Mouse (Mus musculus) cerebellum, adult 8-10 months (tissue): ENCODE measurements at regions not wholly inside any gene's neighbourhood (a gene's known extent, or its start where the extent isn't known, plus 50 kb on each side); places are given as distances from the start of the nearest gene placed in this dataset.

Experiments used
- DNase-seq: peaks from one replicate; pipeline ENCODE4 v3.0.0; 2022

DNA sequence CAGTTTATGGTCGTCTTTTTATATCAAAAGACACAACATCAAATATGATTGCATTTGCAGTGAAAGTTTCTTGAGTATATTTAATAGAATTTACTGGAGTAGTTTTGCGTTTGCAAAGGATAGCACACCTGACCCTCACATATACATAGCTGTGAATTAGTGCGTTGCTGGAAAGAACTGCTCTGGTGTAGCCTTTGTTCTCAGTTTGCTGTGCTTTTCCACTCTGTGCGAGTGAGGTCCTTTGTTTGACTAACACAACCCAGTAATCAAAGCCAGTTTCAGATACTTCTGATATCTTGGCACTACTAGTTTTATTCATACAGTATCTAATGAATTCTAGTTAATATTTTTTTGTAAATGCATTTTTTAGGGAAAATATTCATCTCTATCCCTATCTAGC, 84.7 kb downstream of the Trim52 start:
- DNase-seq: no peak

DNA sequence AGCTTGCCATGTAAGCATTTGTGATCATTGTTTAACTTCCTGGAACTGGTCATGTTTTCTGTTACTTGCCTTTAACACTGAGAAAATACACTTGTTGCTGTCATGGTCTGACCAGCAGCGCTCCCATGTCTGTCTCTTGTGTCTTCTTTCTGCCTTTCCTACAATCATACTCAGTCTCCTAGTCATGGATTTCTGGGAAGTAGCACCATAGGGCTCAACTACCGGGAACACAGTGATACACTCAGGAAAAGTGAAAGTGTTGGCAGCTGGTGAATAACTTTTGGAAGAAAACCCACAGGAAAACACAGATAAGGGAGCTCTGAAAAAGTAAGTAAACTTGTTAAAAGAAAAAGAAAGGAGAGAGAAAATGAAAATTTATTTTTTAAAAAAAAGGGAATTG, 87.6 kb downstream of the Trim52 start:
- DNase-seq: no peak

DNA sequence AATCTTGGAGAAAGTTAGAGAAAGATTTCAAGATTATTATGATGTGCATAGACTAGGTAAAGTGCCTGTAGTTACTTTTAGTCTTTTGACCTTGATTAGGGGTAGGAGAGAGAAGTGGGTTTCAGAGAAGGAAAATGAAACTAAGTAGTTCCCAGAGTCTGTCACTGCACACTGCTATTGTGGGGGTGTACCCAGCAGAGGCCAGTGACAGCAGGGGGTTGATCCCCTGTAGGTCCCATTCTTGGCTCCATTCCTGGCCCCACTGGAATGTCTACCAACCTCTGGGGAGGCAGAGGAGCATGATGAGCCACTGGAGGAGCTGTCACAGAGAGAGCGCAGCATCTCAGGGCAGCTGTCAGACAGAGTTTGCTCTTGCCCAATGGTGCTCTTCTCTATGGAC, 88.1 kb downstream of the Trim52 start:
- no peak for DNase-seq

DNA sequence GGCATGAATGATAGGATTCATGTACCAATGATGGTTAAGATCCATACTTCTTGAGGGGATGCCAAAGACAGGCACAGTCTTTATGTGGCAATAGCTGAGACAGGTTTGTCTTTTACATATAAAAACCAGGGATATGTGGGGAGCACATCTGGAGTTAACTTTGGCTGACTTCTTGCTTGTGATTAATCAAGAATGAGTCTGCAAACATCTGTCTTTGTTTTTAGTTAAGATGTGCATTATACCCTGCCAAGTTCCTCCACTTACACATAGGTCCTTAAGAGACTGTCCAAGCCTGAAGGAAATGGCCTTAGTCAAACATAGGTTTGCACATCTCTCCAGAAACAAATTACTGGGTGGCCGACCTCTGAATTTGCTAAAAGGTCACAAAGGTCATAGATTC, 91.8 kb downstream of the Trim52 start:
- DNase-seq: no peak

DNA sequence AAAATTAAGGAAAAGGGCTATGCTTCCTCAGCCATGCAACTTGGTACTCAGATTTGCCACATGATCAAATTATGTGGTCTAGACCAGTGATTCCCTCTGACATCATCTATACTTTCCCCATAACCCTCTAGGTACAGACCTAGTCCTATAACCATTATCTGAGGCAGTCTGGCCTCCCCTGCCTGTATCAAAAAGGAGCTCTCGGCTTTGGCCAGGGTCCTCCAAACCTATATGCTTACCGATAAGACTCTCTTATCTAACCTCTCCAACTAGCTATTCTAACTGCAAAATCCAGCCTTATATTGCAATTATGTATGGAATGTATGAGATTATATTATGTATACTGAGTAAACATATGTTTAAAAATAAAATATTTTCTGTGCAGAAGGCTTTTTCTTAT, 93.1 kb downstream of the Trim52 start:
- no peak for DNase-seq

DNA sequence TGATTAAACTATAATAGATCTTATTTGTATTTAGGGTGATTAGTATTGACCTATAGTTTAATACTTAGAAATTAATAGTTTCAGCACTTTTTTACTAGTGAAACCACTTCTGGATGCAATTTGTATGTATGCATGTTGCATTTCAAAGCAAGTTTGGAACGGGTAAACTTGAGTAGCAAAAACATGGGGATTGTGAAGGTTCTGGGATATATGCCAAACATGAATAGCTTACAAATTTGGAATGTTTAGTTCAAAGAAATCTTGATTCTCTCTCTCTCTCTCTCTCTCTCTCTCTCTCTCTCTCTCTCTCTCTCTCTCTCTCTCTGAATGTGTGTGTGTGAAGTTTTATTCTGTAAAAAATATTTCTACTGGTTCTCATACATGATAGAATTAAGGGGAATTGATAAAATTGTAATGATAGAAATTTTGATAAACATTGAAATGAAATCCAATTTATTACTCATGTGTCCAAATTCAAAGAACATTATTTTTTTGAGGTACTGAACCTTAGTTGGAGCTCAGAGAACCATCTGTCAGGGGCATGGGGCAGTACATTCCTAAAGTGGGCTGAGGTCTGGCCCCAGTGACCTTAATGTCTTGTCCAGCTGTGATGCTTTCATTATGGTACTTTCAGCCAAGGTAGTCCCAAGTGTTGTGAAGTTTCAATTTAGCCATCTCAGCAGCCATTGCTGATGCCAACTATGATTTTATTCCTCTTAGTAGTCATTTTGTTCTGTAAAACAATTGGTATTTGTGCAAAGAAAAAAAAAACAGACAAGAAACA, 93.7 kb downstream of the Trim52 start:
- no peak for DNase-seq

DNA sequence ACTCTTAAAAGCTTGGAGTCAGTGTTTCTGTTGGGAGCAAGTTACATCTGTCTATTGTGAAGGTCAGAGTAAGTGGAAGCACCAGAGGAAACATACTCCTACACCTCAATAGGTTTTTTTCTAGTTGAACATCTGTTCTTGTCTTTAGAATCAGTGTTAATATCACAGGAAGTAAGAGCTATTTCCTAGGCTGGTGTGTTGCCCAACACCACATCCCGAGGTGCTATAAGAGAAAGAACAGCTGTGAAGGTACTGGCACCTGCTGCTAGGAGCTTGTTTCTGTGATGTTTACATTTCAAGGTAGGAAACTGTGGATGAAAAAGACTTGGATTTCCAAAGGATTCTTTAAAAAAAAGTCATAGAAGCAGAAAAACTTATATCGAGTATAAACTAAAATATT, 105.1 kb downstream of the Trim52 start:
- DNase-seq: no peak

DNA sequence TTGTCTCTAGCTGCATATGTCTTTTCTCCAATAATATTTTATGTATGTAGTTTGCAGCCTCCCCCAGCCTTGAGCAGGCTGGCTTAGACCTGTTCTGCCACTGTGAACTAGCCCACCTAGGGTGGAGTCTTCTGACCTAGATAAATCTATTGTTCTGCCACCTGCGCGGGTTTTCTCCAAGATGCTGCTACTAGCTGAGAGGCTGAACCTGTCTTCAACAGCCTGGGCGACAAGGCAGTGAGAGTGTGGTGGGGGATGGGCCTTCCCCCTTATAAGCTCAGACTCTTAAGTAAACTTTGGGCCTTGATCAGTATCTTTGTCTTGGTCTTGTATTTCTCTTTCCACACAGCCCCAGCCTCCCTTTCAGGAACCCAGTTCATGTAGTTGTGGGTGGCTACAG, 111.7 kb downstream of the Trim52 start:
- DNase-seq: no peak

DNA sequence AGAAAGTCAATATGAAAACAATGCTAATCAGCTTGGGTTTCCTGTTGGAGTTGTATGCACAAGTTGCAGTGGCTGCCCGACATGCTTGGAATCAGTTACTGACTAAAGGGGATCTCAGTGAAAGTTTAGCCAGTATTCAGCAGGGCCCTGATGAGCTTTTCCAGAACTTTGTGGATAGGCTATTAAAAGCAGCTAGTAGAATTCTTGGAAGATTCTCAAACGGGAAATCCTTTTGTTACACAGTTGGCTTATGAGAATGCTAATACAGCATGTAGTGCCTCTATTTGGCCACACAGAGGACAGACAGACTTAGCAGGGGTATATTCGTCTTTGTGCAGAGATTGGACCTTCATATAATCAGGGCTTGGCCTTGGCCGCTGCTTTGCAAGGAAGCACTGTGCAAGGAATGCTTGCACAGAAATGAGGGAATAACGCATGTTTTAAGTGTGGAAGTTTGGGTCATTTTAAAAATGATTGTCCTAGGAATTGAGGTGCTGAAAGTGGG, 113.3 kb downstream of the Trim52 start:
- no peak for DNase-seq

DNA sequence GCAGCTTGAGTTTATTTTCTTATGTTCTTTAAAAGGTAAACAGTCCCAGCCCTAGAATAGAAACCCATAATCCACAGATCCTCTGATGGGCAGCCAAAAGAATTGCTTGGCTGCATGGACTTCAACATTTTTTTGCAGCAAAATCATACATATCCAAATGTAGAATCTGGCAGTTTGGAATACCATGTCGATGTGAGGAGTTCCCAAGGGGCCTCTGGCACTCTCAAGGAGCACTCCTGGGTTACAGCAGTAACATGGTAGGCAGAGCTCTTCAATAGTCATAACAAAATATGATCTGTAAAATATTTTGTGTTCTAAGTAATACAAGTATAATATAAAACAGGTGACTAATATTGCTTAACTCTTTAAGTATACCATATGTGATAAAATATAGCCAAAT, 119.4 kb downstream of the Trim52 start:
- DNase-seq: no peak

DNA sequence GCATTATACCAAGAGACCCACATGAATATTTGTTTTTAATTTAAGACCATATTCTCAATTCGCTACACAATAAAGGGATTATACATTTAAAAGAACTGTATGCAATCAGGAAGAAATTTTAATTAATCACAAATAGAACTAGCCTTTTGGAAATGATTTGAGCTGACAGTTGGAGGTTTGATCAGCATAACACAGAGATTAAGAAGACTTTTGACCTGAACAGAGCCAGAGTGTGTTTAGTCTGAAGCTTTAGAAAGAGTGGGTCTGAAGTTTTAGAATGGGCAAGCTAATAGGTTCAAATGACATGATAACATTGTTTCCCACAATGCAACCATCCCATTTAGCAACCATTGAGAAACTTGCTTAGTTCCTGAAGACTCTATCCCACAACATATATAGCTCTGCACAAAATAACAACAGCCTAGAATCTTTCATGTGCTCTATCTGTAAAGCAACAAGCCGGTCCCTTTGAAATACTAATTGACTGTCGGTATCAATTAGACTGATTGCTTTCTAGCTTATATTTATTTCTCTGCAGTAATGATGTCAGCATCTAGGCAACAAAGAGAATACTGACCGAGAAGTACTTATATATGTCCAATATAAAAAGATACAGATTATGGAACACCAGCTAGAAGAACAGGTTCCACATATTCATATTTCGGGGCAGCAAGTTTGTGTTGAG, 135.9 kb downstream of the Trim52 start:
- DNase-seq: no peak

DNA sequence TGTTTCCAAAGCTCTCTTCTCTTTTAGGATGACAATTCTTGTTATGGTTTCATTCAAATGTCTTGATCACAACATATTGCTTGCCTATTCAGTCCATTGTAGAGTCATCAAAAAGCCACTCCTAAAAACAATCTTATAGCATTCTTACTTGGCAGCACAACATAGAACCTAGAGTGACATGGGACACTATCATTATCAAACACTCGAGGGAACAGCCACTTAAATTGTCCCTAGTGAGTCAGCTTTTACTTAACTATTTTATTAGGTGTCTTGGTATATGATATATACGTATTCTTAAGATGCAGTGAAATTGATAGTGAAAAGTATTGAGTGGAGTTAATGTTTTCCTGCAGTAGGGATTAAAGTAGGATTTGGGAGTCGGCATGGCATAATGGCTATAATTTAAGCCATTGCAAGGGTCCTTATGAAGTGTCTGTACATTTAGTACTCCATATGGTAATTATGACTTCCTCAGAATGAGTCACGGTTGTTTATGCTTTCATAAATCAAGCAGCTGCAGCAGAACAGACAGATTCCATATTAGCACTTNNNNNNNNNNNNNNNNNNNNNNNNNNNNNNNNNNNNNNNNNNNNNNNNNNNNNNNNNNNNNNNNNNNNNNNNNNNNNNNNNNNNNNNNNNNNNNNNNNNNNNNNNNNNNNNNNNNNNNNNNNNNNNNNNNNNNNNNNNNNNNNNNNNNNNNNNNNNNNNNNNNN, 153.6 kb downstream of the Trim52 start:
- no peak for DNase-seq

DNA sequence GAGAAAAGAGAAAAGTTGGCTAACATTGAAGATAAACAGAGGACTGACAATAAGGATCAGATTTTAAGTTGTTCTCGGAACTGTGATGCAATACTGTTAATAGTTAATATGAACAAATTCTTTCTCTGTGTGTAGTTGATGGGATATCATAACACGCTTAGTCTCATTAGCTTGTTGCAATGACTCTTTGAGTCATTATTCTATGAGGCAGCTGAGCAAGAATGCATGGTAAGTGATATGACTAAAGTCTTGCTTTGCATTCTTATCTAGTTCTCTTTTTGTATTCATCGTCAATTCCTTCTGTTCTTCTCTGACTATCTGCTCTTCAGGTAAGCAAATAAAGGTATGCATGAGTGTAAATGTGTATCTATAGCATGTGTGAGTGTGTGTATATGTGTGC, 159.3 kb downstream of the Trim52 start:
- no peak for DNase-seq

DNA sequence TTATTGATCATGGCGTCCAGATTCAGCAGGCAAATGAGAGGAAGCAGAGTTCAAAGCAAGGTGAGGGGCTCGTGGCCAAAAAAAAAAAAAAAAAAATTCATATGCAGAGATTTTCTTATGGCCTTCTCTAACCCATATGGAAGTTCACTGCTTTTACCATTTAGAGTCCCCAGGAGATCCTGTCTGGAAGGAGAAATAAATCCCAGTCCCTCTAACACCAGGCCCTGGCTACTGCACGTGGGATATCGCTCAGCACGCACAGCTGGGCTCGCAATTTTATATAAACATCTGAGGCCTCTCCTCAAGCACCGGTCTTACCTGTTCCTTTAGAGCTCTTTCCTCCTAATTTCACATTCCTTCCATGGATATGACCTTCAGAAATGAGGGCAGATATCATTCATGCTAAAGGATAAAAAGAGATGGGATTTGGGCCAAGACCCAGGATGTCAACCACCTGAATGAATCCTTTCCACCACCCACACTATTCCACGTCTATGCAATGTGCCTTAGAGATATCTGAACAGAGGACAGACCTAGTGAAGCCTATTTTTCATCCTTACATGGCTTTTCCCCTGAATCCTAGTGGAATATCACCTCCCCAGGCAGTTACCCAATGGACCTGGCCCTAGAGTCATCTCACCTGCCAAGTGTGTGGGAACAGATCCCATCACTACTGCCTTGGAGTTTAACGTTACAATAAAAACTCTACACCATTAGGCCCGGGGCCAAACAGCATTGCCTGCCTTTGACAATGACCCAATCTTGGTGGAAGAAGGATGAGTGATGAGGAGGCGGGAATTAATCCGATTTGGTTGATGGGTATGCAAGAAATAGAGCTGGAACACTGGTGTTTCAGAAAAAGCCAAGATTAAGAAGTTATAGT, 161.9 kb downstream of the Trim52 start:
- no peak for DNase-seq

DNA sequence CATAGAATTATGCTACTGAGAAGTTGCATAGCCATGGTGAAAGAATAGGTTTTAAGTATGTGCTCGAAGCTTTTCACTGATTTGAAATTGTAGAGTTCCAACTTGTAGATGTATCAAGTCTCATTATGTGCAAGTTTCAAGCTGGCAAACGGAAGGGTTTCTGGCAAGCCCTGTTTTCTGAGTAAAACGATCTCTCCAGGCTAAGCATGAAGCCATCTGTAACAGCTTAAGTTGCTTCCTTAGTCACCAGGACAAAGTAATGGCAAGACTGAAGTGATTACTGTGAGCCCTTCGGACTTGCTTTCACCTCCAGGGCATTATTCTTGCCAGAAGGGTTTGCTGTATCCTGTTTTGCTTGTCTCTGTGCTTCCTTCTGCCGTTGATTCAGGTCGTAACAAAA, 163.7 kb downstream of the Trim52 start:
- DNase-seq: no peak

DNA sequence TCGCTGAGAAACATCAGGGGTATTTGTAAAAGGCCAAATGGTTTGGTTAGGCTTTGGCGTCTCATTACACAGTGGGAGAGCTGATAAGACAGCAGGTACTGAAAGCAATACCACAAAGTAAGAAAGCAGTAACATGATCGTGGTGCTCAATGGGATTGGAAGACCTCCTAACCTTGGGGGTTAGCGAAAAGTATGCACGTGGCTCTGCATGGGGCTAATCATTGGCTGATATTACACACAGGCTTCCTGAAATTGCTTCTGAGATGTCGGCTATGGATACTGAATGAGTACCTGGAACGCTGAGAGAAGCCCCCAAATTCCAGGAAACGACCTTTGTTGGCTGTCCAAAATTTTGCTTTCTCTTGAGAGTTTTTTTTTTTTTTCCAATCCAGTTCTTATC, 207.6 kb downstream of the Trim52 start:
- DNase-seq: no peak

DNA sequence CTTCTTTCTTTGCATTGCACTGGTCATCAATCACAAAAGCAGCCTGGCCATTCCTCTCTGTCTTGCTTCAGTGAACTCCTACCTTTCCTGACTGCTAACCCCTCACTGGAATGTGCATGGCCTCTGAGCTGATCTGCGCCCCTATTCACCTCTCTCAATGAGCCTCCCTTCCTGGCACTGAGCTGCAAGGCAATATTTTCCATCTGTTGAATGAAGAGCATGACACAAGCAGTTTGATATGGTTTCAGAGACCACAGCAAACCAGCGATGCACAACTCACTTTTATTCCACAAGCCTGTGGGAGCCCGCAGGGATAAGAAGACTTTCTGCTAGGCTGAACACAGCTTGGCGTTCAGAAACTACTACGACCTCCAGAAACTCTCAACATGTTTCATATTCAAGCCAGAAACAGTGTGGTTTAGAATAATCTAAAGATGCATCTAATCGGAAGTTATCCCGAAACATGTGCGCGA, 208.1 kb downstream of the Trim52 start:
- no peak for DNase-seq

DNA sequence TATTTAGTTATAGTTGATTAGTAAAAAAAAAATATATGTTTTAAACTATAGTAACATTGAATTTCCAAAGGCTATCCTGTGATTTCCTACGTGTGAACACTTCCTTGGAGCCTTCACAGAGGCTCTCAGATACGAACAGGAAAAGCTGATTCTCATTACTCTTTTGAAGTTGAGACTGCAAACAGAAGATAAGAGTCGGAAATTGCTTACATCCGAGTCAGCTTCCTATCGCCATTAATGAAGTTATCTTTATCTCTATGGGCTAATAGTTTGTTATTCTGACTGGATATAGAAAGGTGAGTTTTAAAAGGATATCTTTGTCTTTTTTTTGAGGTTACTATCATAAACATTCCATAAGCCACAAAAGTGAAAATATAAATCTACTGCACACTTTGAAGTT, 212.8 kb downstream of the Trim52 start:
- DNase-seq: no peak

DNA sequence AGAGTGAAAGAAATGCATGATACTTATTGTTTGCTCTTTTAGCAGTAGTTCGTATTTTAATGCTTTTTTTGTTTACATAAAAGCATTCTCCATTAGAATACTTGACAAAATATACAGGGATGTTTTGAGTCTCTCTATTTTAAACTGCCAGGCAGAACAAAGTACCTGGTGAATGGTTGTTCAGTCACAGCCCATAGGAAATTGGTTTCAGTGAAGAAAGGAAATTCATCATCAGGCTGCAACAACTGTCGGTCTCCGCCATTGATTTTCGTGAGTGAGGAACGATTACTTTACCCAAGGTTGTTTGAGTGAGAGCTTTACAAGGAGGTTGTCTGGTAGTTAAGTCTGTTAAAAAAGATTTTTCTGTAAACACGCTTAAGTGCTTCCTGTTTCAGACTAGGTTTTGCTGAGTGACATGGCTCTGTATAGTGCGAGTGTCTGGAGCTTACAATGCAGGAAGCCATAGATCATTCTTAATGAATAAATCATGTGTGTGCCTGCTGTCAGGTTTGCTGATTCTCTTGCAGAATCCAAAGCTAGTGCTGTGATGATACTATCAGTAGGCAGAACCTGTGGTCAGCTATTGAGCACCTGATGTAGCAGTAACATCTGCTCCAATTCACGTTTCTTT, 221.8 kb downstream of the Trim52 start:
- DNase-seq: no peak

DNA sequence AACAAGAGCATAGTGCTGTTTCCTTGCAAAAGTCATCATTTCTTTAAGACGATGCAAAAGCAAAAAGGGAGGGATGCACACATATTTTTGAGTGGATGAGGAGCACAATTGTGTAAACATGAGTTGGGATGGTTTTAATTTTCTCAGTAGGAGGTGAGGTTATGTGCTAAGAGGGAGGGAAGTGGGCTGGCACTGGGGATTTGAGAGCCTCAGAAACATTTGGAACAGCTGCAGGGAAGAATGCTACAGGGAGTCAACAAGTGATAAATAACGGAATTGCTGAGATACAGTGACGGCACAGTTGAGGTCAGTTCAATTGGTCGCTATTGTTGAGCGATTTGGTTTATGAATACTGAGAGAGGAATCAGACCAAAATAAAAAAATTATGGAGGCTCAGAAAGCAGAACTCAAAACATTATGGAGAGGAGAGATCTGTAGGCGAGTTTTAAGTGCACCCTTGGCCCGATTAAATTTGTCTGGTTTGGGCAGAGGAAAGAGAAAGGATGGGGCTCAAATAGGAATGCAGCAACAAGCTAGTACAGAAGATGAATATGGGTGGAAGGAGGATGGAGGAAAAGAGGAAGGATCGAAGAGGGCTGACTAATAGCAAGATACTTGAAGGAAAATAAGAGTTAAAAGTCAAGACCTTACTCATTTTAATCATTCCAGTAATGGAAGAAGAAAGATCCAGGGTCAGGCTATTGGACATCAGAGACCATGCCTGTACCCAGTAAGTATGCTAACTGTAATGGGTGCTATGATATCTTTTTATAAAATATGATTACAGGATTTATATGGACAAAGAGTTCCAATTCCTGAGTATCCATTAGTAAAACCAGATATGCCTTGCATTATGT, 259.0 kb downstream of the Trim52 start:
- DNase-seq: no peak

DNA sequence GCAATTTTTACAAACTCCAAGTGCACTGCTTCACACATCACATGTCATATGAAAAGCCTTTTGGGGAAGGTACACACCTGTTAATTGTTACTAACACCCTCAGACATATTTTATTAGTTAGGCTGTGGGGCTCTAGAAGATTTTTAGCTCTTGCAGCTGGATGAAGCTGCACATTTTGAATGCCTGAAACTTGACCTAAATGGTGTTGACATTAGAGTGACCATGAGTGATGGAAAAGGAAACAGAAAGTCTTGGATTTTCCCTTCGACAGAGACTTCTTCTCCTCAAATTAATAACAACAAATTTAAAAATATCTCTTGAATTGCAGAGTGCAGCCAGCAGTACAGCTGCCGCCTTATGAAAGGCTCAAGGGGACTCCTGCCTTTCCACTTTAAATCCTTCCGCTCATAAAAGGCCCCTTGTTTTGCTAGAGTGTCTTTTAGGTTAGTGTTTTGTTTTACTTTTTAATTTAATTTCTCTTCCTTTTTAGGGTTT, 259.7 kb downstream of the Trim52 start:
- no peak for DNase-seq
